Mouse (Mus musculus) ovary, adult 18-20 months (tissue): ENCODE data around the gene Zfp772.
"Not testable (repeated sequence)": the region's sequence is repeated elsewhere in the genome, so short reads cannot be mapped to it uniquely, and the experiment has no call there.

ENCODE experiments used
- DNase-seq: peaks from one replicate; pipeline ENCODE4 v3.0.0; 2022; ENCODE audit warnings: low spot score, mixed read lengths

Gene Zfp772

GRCm38 (mm10) chr7:7209313-7210151 is at the start of gene Zfp772:
Zfp772 (minus strand) TSS chr7:7209998.
- peak; percentile 11 for DNase-seq

GRCm38 (mm10) chr7:7247228-7247627 is 37.4 kb upstream of the Zfp772 start, which contains the start of gene Vmn2r29:
Vmn2r29 (minus strand) TSS chr7:7247328.
- DNase-seq, result not testable (repeated sequence)

GRCm38 (mm10) chr7:7188191-7188942 is 21.4 kb downstream of the Zfp772 start:
- DNase-seq, result peak; percentile 15

GRCm38 (mm10) chr7:7187417-7188190 is 22.2 kb downstream of the Zfp772 start:
- no peak for DNase-seq

GRCm38 (mm10) chr7:7185897-7186296 is 23.9 kb downstream of the Zfp772 start:
- DNase-seq, result no peak

- DNase-seq, result peak; percentile 46
Observed at GRCm38 (mm10) chr7:7171227-7172147, 38.3 kb downstream of the Zfp772 start, which contains the start of gene Zfp418. Zfp418 (plus strand) TSS chr7:7171330.
